Mouse (Mus musculus): ENCODE data around the gene Gdf5.
"Not testable (repeated sequence)": the region's sequence is repeated elsewhere in the genome, so short reads cannot be mapped to it uniquely, and the experiment has no call there.

Gene Gdf5

GRCm38 (mm10) chr2:155940681-155941080 lies 4.5 kb downstream of the Gdf5 start, which contains the start of gene Gm15557:
Gm15557 (plus strand) TSS chr2:155940728.
- DNase-seq, result no peak

- no peak for DNase-seq
Measured at GRCm38 (mm10) chr2:155939897-155940529, 5.2 kb downstream of the Gdf5 start.

- DNase-seq, result peak; percentile 96
Measured at GRCm38 (mm10) chr2:155929531-155930442, 15.4 kb downstream of the Gdf5 start, which contains the start of gene Uqcc1. Uqcc1 (minus strand) TSS chr2:155930310.

- no peak for DNase-seq
Measured at GRCm38 (mm10) chr2:155928711-155929345, 16.3 kb downstream of the Gdf5 start.

- not testable (repeated sequence) for DNase-seq
Measured at GRCm38 (mm10) chr2:155925213-155925612, 20.0 kb downstream of the Gdf5 start.

- no peak for DNase-seq
Measured at GRCm38 (mm10) chr2:155923143-155923542, 22.0 kb downstream of the Gdf5 start.

- no peak for DNase-seq
Measured at GRCm38 (mm10) chr2:155914684-155915083, 30.5 kb downstream of the Gdf5 start.

- DNase-seq, result no peak
Measured at GRCm38 (mm10) chr2:155903632-155904008, 41.5 kb downstream of the Gdf5 start.

- no peak for DNase-seq
Measured at GRCm38 (mm10) chr2:155902989-155903631, 42.1 kb downstream of the Gdf5 start.

GRCm38 (mm10) chr2:155895046-155895735 lies 50.0 kb downstream of the Gdf5 start:
- DNase-seq, result peak; percentile 50

- no peak for DNase-seq
Measured at GRCm38 (mm10) chr2:155894307-155895045, 50.7 kb downstream of the Gdf5 start.

Measured in lung, postnatal 10 days (tissue).